ENCODE assay signal across 10 mouse cellular contexts in the genomic region with DNA sequence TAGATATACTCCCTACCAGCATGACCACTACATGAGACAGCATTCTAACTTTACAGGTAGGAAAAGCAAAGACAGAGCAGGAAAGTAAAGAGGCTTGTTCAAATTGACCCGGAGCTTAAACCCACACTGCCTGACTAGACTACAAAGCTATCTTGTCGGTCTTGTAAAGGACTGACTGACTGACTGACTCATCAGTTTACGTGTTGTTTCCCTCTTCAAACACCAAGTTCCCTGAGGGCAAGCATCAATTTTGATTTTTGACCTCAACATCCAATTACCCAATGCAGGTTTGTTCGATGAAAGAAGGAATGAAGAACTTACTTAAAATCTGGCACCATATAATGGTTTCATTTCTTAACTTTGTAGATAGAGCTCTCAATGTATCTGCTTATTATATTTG. TPM values are rescaled to one million over a fixed set of nuclear protein-coding genes. Genes with fewer than 3 reads are reported as not detected.
DNase-seq lines count a peak whose midpoint lies in the region; ATAC-seq and TF ChIP-seq lines count a peak whose summit lies in the region.
"Had no signal": no experiment of that assay in that cellular context is flagged by ENCODE, and none has a peak within 500 bp of the region (broad histone marks: within the 10 kb centered on the region; RNA-seq: fewer than 3 reads in every experiment).

No protein-coding gene starts in this region.

- no peak for TF ChIP-seq CTCF in midbrain, postnatal 0 days (IDR thresholded peaks at IDR 0.05)

- peak overlapping the region; percentile 98 for H3K4me3 ChIP-seq in erythroblast, embryonic 14.5 days (replicated peaks)
- no peak overlapping the region for H3K4me3 ChIP-seq in hindbrain, embryonic 15.5 days
- H3K4me3 ChIP-seq in hindbrain, embryonic 16.5 days (ENCODE audit: low read length): no peak overlapping the region
- no peak overlapping the region for H3K4me3 ChIP-seq in midbrain, postnatal 0 days (ENCODE audit: low read depth, low read length)
- no peak overlapping the region for H3K4me3 ChIP-seq in midbrain, embryonic 13.5 days (replicated peaks)

- H3K9ac ChIP-seq in hindbrain, embryonic 15.5 days: no peak overlapping the region
- no peak overlapping the region for H3K9ac ChIP-seq in hindbrain, embryonic 16.5 days (ENCODE audit: low read depth, low read length)
- H3K9ac ChIP-seq in midbrain, postnatal 0 days (replicated peaks; ENCODE audit: low read length, poor library complexity, severe bottlenecking): no peak overlapping the region
- no peak overlapping the region for H3K9ac ChIP-seq in midbrain, embryonic 13.5 days (replicated peaks)

- peaks cover 18% of the 10 kb centered on the region for H3K36me3 ChIP-seq in erythroblast, embryonic 14.5 days (ENCODE audit: control insufficient read depth)
- H3K36me3 ChIP-seq in hindbrain, embryonic 15.5 days: no peaks in the 10 kb centered on the region
- H3K36me3 ChIP-seq in hindbrain, embryonic 16.5 days (ENCODE audit: control insufficient read depth, insufficient read depth, low read length): no peaks in the 10 kb centered on the region
- no peaks in the 10 kb centered on the region for H3K36me3 ChIP-seq in midbrain, postnatal 0 days (ENCODE audit: insufficient read depth, low read length)
- no peaks in the 10 kb centered on the region for H3K36me3 ChIP-seq in midbrain, embryonic 13.5 days

- DNase-seq in midbrain, postnatal 0 days (ENCODE audit: low spot score): no peak
- no peak for DNase-seq in right cerebral cortex, postnatal 10 days (ENCODE audit: low spot score in 2 of 2)
- no peak for DNase-seq in spleen, postnatal 10 days (ENCODE audit: low spot score in 2 of 2)
- DNase-seq: right cerebral cortex, postnatal 4 days had no signal

- H3K4me2 ChIP-seq in hindbrain, embryonic 15.5 days: 0 out of 2 replicates have a peak overlapping the region, but pooled peaks have one; percentile 17
- no peak overlapping the region for H3K4me2 ChIP-seq in hindbrain, embryonic 16.5 days (ENCODE audit: low read length)
- H3K4me2 ChIP-seq in midbrain, postnatal 0 days (ENCODE audit: low read depth, low read length, poor library complexity, severe bottlenecking): 0 out of 2 replicates have a peak overlapping the region, but pooled peaks have one; percentile 12
- H3K4me2 ChIP-seq in midbrain, embryonic 13.5 days (replicated peaks): no peak overlapping the region

- whole genome bisulfite sequencing in hindbrain, embryonic 15.5 days: 81% methylated on average over 4 of the region's 4 CpGs
- WGBS in hindbrain, embryonic 16.5 days: 81% methylated on average over 4 of the region's 4 CpGs
- 88% methylated on average over 4 of the region's 4 CpGs for WGBS in midbrain, postnatal 0 days
- WGBS in midbrain, embryonic 13.5 days: 89% methylated on average over 4 of the region's 4 CpGs

- ATAC-seq in erythroblast, adult 5-6 weeks (replicated peaks; ENCODE audit: low FRiP score, poor library complexity, severe bottlenecking): no peak
- ATAC-seq in hindbrain, embryonic 15.5 days (ENCODE audit: low FRiP score, low read depth): no peak
- no peak for ATAC-seq in hindbrain, embryonic 16.5 days
- no peak for ATAC-seq in midbrain, postnatal 0 days (ENCODE audit: low FRiP score)
- ATAC-seq in midbrain, embryonic 13.5 days: no peak
- ATAC-seq: intestine, embryonic 16.5 days had no signal

- no peak overlapping the region for H3K27ac ChIP-seq in hindbrain, embryonic 15.5 days (replicated peaks)
- H3K27ac ChIP-seq in hindbrain, embryonic 16.5 days (ENCODE audit: low read depth, low read length): no peak overlapping the region
- no peak overlapping the region for H3K27ac ChIP-seq in midbrain, postnatal 0 days (ENCODE audit: low read depth, low read length)
- H3K27ac ChIP-seq in midbrain, embryonic 13.5 days: no peak overlapping the region

- H3K9me3 ChIP-seq in erythroblast, embryonic 14.5 days (ENCODE audit: control insufficient read depth, low read length): no peaks in the 10 kb centered on the region
- no peaks in the 10 kb centered on the region for H3K9me3 ChIP-seq in hindbrain, embryonic 15.5 days
- H3K9me3 ChIP-seq in hindbrain, embryonic 16.5 days (ENCODE audit: control insufficient read depth, low read length): no peaks in the 10 kb centered on the region
- no peaks in the 10 kb centered on the region for H3K9me3 ChIP-seq in midbrain, postnatal 0 days (ENCODE audit: low read length)
- no peaks in the 10 kb centered on the region for H3K9me3 ChIP-seq in midbrain, embryonic 13.5 days

- H3K4me1 ChIP-seq in erythroblast, embryonic 14.5 days (ENCODE audit: control insufficient read depth): peaks cover 43% of the 10 kb centered on the region
- H3K4me1 ChIP-seq in hindbrain, embryonic 15.5 days (replicated peaks): peaks cover 22% of the 10 kb centered on the region
- H3K4me1 ChIP-seq in hindbrain, embryonic 16.5 days (ENCODE audit: control insufficient read depth, insufficient read depth, low read depth, low read length): peaks cover 16% of the 10 kb centered on the region
- peaks cover 12% of the 10 kb centered on the region; the same call in 1 of the 2 replicates for H3K4me1 ChIP-seq in midbrain, postnatal 0 days (ENCODE audit: insufficient read depth, low read length)
- H3K4me1 ChIP-seq in midbrain, embryonic 13.5 days (replicated peaks): peaks cover 22% of the 10 kb centered on the region

- H3K27me3 ChIP-seq in erythroblast, embryonic 14.5 days (ENCODE audit: control insufficient read depth): no peaks in the 10 kb centered on the region
- H3K27me3 ChIP-seq in hindbrain, embryonic 15.5 days: no peaks in the 10 kb centered on the region
- no peaks in the 10 kb centered on the region for H3K27me3 ChIP-seq in hindbrain, embryonic 16.5 days (replicated peaks; ENCODE audit: control insufficient read depth, insufficient read depth, low read length)
- no peaks in the 10 kb centered on the region for H3K27me3 ChIP-seq in midbrain, postnatal 0 days (ENCODE audit: insufficient read depth, low read length)
- no peaks in the 10 kb centered on the region for H3K27me3 ChIP-seq in midbrain, embryonic 13.5 days

RNA-seq across cellular contexts. Expression of a gene that starts 2.9 kb away (rescaled TPM):
- polyA plus RNA-seq in erythroblast, embryonic 14.5 days (2012): 2.4 and 4.0 TPM in 2 replicates
- total RNA-seq in erythroblast, adult 5-6 weeks (2015; ENCODE audit: low replicate concordance): 13.2 and 18.8 TPM in 2 replicates
- total RNA-seq in erythroblast, adult 5-6 weeks (2017; ENCODE audit: low replicate concordance): 13.1 and 17.4 TPM in 2 replicates
- 61.8 and 67.1 TPM in 2 replicates for polyA plus RNA-seq in hindbrain, embryonic 15.5 days (2015; fragmentation: Nextera tagmentation; extraction: Ambion mirVana)
- polyA plus RNA-seq in hindbrain, embryonic 16.5 days (2015; fragmentation: Nextera tagmentation; extraction: Ambion mirVana): 52.2 and 61.3 TPM in 2 replicates
- total RNA-seq in midbrain, postnatal 0 days (2014; rRNA removed): 21.4 and 26.2 TPM in 2 replicates
- polyA plus RNA-seq in midbrain, postnatal 0 days (2015; fragmentation: Nextera tagmentation; extraction: Ambion mirVana): 46.8 and 55.2 TPM in 2 replicates
- 62.4 and 69.1 TPM in 2 replicates for polyA plus RNA-seq in midbrain, embryonic 13.5 days (2015; fragmentation: Nextera tagmentation; extraction: Ambion mirVana)

Comparison
In these comparisons a context has a peak if more than half of its experiments do, and no peak if none do; other contexts are left out.
1. H3K4me2 ChIP-seq: peak in hindbrain, embryonic 15.5 days (single experiment) and midbrain, postnatal 0 days (single experiment); none in hindbrain, embryonic 16.5 days (single experiment) and midbrain, embryonic 13.5 days (single experiment).